Mouse (Mus musculus) megakaryocyte, embryonic 14.5 days (primary cell): Measurements from ENCODE around the gene Gm3839. TPM values are rescaled to one million over a fixed set of nuclear protein-coding genes. Genes with fewer than 3 reads are reported as not detected.

Source experiments
- H3K27me3 ChIP-seq: replicated peaks from 2 replicates; pipeline ENCODE3; 2012; ENCODE audit warnings: inconsistent platforms
- H3K36me3 ChIP-seq: replicated peaks from 2 replicates; pipeline ENCODE3; 2012; ENCODE audit warnings: low read length, inconsistent platforms, mixed read lengths
- H3K4me1 ChIP-seq: 2 replicates; pipeline ENCODE4 v1.6.1; 2012; ENCODE audit warnings: inconsistent platforms
- H3K4me3 ChIP-seq: replicated peaks from 2 replicates; pipeline ENCODE3; 2012; ENCODE audit warnings: moderate library complexity, mild to moderate bottlenecking, inconsistent platforms
- H3K9me3 ChIP-seq: 2 replicates; pipeline ENCODE4 v1.6.1; 2012; ENCODE audit warnings: inconsistent platforms
- FLI1 ChIP-seq: IDR thresholded peaks from 2 replicates; pipeline ENCODE4 v1.6.1; 2012; ENCODE audit warnings: low read length, inconsistent platforms, mixed read lengths
- GATA1 ChIP-seq: IDR thresholded peaks from 3 replicates; pipeline ENCODE4 v1.6.1; 2012; ENCODE audit warnings: mixed read lengths, low read length, inconsistent platforms, borderline replicate concordance
- polyA plus RNA-seq: library from polyadenylated mRNA; stranded (reverse); fragments of >175 nt; gene quantifications from 2 replicates; pipeline ENCODE4 v1.2.3, GENCODE M21; 2012; ENCODE audit warnings: low replicate concordance; ENCODE audit not compliant: insufficient read depth

The Gm3839 gene
- polyA plus RNA-seq, 1 experiment = 0.55 TPM

GRCm38 (mm10) chr14:11232086-11232485 lies 124.4 kb downstream of the Gm3839 start:
- no peak overlapping the region for H3K4me3 ChIP-seq
- TF ChIP-seq FLI1 (no peak), GATA1 (no peak)
- H3K4me1 ChIP-seq = no peaks in the 10 kb centered on the region
- peaks cover 26% of the 10 kb centered on the region for H3K9me3 ChIP-seq
- no peaks in the 10 kb centered on the region for H3K36me3 ChIP-seq
- H3K27me3 ChIP-seq = no peaks in the 10 kb centered on the region

Other genes with a start within 250 kb of the Gm3839 start
- gene Fhit, start 194.7 kb downstream of the Gm3839 start, polyA plus RNA-seq = 0.25 TPM in 1 of 2 replicates, not detected in the other
- gene Ptprg, start 196.8 kb upstream of the Gm3839 start, polyA plus RNA-seq = 0.09 TPM in 1 of 2 replicates, not detected in the other